Mouse (Mus musculus): Measurements from ENCODE around the gene Cant1.

The Cant1 gene

DNA sequence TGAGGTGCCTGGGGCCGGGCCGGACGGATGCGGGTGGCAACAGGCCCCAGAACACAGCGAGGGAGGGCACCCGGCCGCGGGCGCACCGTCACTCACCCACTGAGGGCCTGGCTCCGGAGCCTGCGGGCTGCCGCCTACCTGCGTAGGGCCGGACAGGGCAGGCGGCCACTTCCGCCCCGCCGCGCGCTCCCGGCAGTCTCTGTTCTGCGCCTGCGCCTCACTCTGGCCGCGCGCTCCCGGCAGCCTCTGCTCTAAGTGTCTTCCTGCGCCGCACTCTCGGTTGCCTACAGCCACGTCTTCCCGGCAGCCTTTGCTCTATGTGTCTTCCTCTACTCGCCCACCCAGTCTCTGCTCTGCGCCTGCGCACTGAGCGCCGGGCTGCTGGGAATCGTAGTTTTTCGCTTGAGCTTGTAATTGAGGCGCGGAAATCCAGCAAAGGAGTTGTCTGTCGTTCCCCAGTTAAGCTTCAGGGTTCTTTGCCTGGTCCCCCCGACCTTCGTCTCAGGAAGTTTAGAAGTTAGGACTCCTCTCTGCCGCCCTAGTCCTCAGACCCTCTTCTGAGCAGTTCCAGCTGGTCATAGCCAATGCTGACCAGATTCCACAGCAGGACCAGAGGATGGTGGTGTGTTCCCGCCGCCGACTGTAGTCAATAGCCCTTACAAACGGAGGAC, at the start of gene Cant1:
TSS of gene Cant1 (minus strand) at position 253 of the 671 bp plus-strand sequence.
- peak; percentile 99 for DNase-seq (ENCODE audit: low read depth, low spot score)

DNA sequence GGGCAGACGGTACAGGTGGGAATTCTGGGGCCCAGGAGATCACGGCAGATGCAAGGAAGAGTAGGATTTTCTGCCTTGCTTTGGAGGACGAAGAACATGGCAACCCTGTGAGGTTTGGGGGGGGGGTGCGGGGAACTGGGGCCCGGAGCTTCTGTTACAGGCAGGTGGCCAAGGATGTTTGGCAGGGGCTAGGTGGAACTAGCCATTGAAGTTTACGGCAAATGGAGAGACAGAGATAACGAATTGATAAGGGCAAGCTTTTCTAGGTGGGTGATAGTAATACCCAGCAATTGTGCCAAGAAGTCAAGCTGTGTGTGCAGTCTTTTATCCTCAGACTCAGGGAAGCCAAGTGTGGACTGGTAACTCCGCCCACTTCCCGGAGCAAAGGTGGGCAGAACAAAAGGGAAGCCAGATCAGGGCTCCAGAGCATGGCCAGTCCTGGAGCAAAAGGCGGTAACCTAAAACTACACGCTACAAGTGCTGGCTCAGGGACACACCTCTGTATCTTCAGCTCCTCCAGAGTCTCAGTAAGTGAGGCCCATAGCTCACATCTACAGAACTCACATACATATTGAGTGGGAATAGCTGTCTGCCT, 48.7 kb upstream of the Cant1 start:
- peak; percentile 76 for DNase-seq (ENCODE audit: low read depth, low spot score)

- DNase-seq (ENCODE audit: low read depth, low spot score) = peak; percentile 82
Measured at GRCm38 (mm10) chr11:118460280-118460679, 41.4 kb upstream of the Cant1 start.

- DNase-seq (ENCODE audit: low read depth, low spot score) = no peak
Measured at GRCm38 (mm10) chr11:118459536-118459935, 40.6 kb upstream of the Cant1 start.

GRCm38 (mm10) chr11:118459051-118459450, 40.2 kb upstream of the Cant1 start:
- no peak for DNase-seq (ENCODE audit: low read depth, low spot score)

DNA sequence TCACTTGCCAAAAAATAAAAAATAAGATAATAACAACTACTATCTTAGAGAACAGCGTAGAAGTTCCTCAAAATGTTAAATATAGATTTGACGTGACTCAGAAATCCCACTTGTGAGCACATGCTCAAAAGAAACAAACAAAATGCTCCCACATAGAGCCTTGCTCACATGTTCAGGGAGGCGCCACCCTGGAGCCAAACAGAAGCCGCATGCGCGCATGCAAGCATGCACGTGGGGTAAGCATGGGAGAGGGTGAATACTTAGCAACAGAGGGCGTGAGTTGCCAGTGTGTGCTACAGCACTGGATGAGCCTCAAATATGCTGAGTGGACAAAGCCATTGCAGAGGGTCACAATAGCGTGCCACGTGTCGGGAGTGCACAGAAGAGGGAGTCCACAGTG, 38.1 kb upstream of the Cant1 start:
- no peak for DNase-seq (ENCODE audit: low read depth, low spot score)

DNA sequence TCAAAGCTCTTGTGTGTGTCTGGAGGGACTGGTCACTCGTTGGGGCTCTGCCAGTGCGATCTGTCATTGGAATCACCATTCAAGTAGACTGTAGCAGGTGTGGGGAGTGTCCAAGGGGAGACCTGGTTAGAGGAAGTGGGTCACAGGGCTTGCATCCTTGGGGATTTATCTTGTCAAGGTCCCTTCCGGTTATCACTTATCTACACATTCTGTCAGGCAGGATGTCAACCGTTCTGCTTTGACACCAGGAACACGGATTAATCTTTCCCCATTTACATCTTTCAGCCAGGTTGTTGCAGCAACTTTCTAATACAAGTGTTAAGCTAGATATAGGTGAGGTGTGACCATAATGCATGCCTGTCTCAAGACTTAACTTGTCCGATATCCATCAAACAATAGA, 36.9 kb upstream of the Cant1 start:
- no peak for DNase-seq (ENCODE audit: low read depth, low spot score)

- DNase-seq (ENCODE audit: low read depth, low spot score) = no peak
Measured at GRCm38 (mm10) chr11:118453886-118454671, 35.2 kb upstream of the Cant1 start.

GRCm38 (mm10) chr11:118452955-118453354, 34.1 kb upstream of the Cant1 start:
- no peak for DNase-seq (ENCODE audit: low read depth, low spot score)

DNA sequence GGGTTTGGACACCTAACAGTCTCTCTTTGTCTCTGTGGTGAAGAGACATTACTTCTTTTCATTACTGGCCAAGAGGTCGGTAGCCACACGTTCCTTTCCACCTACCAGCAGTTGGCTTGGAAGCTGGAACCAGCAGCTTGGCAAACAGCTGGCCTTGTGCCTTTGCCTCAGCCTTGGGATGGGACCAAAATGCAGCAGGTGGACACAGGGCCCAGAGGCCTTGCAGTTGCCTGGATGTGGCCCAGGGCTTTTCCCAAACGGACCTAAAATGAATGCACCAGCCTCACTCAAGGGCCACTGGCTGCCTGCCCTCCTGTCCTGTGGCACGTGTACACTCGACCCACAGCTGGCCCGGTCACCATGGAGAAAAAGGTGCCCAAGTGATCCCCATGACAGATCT, 32.3 kb upstream of the Cant1 start:
- DNase-seq (ENCODE audit: low read depth, low spot score) = no peak

DNA sequence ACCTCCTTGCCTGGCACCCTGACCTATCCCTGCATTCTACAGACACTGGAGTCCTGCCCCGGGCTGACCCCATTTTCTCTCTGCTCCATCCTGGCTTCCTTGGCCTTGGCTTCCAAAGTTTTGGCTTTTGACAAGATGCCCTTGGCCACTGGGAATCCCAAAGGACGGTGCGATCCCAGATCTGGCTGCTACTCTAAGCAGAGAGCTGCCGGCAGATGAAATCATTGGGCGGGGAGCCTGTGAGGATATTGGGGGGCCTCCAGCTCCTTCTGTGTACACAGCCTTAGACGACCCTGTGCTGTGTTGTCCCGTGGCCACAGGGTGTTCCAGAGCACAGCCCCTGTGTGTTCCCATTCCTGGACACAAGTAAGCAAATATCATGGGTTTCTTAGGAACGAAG, 29.5 kb upstream of the Cant1 start:
- DNase-seq (ENCODE audit: low read depth, low spot score) = no peak

GRCm38 (mm10) chr11:118447346-118447745, 28.5 kb upstream of the Cant1 start:
- DNase-seq (ENCODE audit: low read depth, low spot score) = no peak

DNA sequence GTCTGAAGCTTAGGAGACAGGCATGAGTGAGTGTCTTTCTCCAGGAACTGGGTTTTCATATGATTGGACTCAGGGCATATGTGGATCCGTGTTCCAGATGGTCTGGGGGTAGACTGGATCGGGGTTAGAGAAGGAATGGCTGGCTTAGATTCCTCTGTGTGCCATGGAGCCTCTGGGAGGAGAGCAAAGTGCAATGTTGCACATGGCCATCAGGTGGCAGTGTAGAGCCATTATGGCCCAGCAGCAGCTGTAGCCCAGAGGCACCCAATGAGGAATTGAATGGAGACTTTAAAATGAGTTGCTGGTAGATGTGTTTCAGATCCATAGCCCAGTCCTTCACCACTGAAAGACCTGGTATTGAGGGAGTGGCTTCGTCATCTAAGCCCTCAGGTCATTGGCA, 27.0 kb upstream of the Cant1 start:
- DNase-seq (ENCODE audit: low read depth, low spot score) = peak; percentile 66

DNA sequence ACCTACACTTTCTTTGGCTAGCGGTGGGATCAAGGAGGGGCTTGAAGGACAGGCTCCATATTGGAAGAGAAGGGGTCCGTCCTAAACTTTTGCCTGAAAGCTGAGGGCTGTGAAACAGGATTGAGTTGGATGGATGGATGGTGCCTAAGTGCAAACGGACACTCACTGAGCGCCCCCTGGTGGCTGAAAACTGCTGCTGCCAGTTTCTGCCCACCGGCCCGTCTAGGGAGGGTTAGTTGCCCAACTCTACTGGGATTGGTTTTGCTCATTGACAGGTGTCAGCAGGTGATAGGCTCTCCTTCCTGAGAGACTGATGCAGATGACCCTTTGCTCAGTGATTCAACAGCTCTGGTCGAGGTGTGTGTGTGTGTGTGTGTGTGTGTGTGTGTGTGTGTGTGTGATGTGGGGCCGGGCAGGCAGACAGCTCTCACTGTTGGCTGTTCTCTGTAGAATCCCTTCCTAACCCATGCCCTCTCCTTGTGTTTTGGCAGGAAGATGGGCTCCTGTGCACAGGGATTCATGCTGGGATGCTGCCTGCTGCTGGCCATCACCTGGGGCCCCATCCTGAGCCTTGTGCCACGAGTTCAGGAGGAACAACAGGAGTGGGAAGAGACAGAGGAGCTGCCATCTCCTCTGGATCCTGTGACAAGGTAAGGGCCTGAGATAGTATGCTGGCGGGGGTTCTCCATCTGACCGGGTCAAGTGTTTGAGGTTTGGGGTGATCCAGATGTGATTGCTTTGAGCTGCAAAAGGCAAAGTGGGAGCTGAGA, 24.5 kb upstream of the Cant1 start:
- peak; percentile 52 for DNase-seq (ENCODE audit: low read depth, low spot score)

GRCm38 (mm10) chr11:118442691-118443090, 23.8 kb upstream of the Cant1 start:
- DNase-seq (ENCODE audit: low read depth, low spot score) = no peak

- no peak for DNase-seq (ENCODE audit: low read depth, low spot score)
Measured at GRCm38 (mm10) chr11:118438665-118439414, 20.0 kb upstream of the Cant1 start.

DNA sequence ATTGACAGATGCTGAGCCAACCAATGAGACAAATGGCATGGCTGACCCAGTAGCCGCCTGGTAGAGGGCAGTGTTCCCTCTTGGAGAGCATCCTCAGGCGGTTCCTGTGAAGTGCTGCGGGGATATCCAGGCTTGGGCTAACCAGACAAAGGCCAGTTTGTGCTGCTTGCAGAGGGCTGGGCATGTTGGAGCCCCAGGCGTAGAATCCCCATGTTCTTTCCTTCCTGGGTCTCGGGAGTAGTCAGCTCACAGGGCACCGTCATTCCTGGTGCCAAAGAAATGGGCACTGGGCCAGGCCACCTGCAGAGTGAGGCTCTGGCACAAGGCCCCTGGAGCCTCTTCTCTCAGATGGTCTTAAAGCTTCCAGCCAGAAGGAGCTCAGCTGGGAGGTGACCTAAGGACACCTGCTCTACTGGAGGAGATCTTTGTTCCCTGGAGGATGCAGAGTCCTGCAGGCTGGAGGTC, 17.6 kb upstream of the Cant1 start:
- no peak for DNase-seq (ENCODE audit: low read depth, low spot score)

DNA sequence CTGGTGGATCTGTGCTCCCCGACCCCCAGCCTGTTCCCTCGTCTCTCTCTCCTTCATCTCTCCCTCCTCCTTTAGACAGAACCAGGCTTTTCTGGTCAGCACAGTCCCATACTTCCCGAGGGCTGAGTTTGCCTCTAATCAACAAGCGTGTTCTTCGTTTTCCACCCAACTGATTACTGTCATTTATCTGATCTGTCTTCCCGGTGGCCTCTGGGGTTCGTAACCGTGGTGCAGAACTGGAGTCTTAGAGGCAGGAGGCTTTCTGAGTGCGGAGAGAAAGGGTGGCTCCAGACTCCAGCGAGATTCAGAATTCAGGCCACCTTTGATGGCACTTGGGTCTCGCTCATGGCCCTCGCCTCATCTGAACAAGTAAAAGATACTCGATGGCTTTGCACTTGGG, 15.2 kb upstream of the Cant1 start:
- no peak for DNase-seq (ENCODE audit: low read depth, low spot score)

DNA sequence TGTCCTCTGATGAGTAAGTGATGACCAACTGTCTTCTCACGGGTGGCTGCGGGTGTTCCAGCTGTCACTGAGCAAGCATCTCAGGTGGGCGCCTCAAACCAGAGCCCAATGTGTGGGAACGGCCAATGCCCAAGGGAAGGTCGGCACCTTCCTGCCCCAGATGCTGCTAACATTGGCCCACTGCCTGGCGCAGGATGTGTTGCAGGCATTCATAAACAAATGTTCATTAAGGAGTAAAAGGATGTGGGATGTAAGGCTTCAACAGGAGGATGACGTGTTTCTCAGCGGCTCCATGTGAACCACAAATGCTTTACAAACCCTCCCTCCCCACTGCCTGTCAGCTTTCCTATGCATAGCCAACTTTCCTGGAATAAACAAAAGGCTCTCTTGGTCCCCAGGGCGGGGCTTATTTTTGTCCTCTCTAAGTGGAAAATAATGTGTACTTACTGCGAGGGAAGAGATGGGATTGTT, 14.5 kb upstream of the Cant1 start:
- DNase-seq (ENCODE audit: low read depth, low spot score) = peak; percentile 30

GRCm38 (mm10) chr11:118431100-118431948, 12.4 kb upstream of the Cant1 start:
- no peak for DNase-seq (ENCODE audit: low read depth, low spot score)

Measured in R1 (cell line).